Mouse (Mus musculus) embryonic facial prominence, embryonic 11.5 days (tissue): ENCODE measurements around the gene Plxnc1. TPM values are rescaled to one million over a fixed set of nuclear protein-coding genes. Genes with fewer than 3 reads are reported as not detected.

ENCODE experiments used
- ATAC-seq: fragments of 200-750 bp; cut with Nextera tagmentation; replicated peaks from 2 replicates; pipeline ENCODE4 v1.8.0; 2017; ENCODE audit warnings: low read depth; ENCODE audit not compliant: insufficient number of reproducible peaks, low FRiP score, low TSS enrichment
- DNase-seq: peaks from one replicate; pipeline ENCODE4 v3.0.0-alpha.2; 2015; ENCODE audit warnings: low spot score
- H3K27ac ChIP-seq: fragments of 300-500 bp; sonication (generic); replicated peaks from 2 replicates; pipeline ENCODE4 v1.5.1; 2014; ENCODE audit warnings: mild to moderate bottlenecking, low read depth, low read length, control low read depth
- H3K27me3 ChIP-seq: fragments of 300-500 bp; sonication (generic); 2 replicates; pipeline ENCODE4 v1.6.1; 2014; ENCODE audit warnings: mild to moderate bottlenecking, low read length, moderate library complexity, mixed read lengths; ENCODE audit not compliant: control insufficient read depth, insufficient read depth
- H3K36me3 ChIP-seq: fragments of 300-500 bp; sonication (generic); replicated peaks from 2 replicates; pipeline ENCODE4 v1.6.1; 2014; ENCODE audit warnings: low read depth, mild to moderate bottlenecking, low read length, moderate library complexity, mixed read lengths; ENCODE audit not compliant: control insufficient read depth, insufficient read depth
- H3K4me1 ChIP-seq: fragments of 300-500 bp; sonication (generic); 2 replicates; pipeline ENCODE4 v1.6.1; 2014; ENCODE audit warnings: low read length, mixed read lengths; ENCODE audit not compliant: control insufficient read depth, insufficient read depth
- H3K4me2 ChIP-seq: fragments of 300-500 bp; sonication (generic); 2 replicates; pipeline ENCODE4 v1.6.1; 2014; ENCODE audit warnings: low read depth, mild to moderate bottlenecking, control low read depth, low read length, moderate library complexity
- H3K4me3 ChIP-seq: fragments of 300-500 bp; sonication (generic); 2 replicates; pipeline ENCODE4 v1.5.1; 2014; ENCODE audit warnings: low read depth, low read length, control low read depth
- H3K9ac ChIP-seq: fragments of 300-500 bp; sonication (generic); replicated peaks from 2 replicates; pipeline ENCODE4 v1.6.1; 2014; ENCODE audit warnings: mild to moderate bottlenecking, control low read depth, low read length
- H3K9me3 ChIP-seq: fragments of 300-500 bp; sonication (generic); replicated peaks from 2 replicates; pipeline ENCODE4 v1.6.1; 2016; ENCODE audit warnings: mild to moderate bottlenecking, low read length, inconsistent platforms, mixed read lengths; ENCODE audit not compliant: control insufficient read depth
- WGBS: fragments of 180-500 bp; shearing (Covaris S2); extraction: QIAGEN DNeasy Blood & Tissue Kit; methylation state at CpG from one replicate; pipeline ENCODE4 v1.1.7; 2014; 5-methylcytosine and 5-hydroxymethylcytosine counted together
- polyA plus RNA-seq: library from polyadenylated mRNA; unstranded; fragments of >200 nt; fragmentation: Nextera tagmentation; extraction: Ambion mirVana; gene quantifications from 2 replicates; pipeline ENCODE4 v1.2.1, GENCODE M21; 2014

Plxnc1 gene
- polyA plus RNA-seq, 1 experiment from 2014 or later = 2.8 TPM

- WGBS = 88% methylated on average over 9 of the region's 9 CpGs
- H3K9me3 ChIP-seq = no peaks in the 10 kb centered on the region
- H3K36me3 ChIP-seq = no peaks in the 10 kb centered on the region
- no peak overlapping the region for H3K27ac ChIP-seq
- DNase-seq = no peak
- no peak overlapping the region for H3K4me3 ChIP-seq
- H3K9ac ChIP-seq = no peak overlapping the region
- H3K27me3 ChIP-seq = no peaks in the 10 kb centered on the region
- ATAC-seq = no peak
- no peaks in the 10 kb centered on the region for H3K4me1 ChIP-seq
- no peak overlapping the region for H3K4me2 ChIP-seq
Measured at GRCm38 (mm10) chr10:94835874-94836273, 108.8 kb downstream of the Plxnc1 start.

GRCm38 (mm10) chr10:94829407-94829806, 115.2 kb downstream of the Plxnc1 start:
- 86% methylated on average over 6 of the region's 6 CpGs for WGBS
- no peak for DNase-seq
- no peak overlapping the region for H3K9ac ChIP-seq
- no peaks in the 10 kb centered on the region for H3K27me3 ChIP-seq
- no peaks in the 10 kb centered on the region for H3K4me1 ChIP-seq
- H3K36me3 ChIP-seq = no peaks in the 10 kb centered on the region
- H3K27ac ChIP-seq = no peak overlapping the region
- ATAC-seq = no peak
- H3K4me2 ChIP-seq = no peak overlapping the region
- no peaks in the 10 kb centered on the region for H3K9me3 ChIP-seq
- no peak overlapping the region for H3K4me3 ChIP-seq

- Histone ChIP-seq H3K4me3 (no peak overlapping the region), H3K27ac (no peak overlapping the region), H3K27me3 (no peaks in the 10 kb centered on the region), H3K4me1 (no peaks in the 10 kb centered on the region), H3K4me2 (no peak overlapping the region), H3K36me3 (no peaks in the 10 kb centered on the region), H3K9me3 (no peaks in the 10 kb centered on the region), H3K9ac (no peak overlapping the region)
- WGBS = 91% methylated on average over 7 of the region's 7 CpGs
- no peak for DNase-seq
- no peak for ATAC-seq
Measured at GRCm38 (mm10) chr10:94828734-94829230, 115.9 kb downstream of the Plxnc1 start.

GRCm38 (mm10) chr10:94827890-94828733, 116.5 kb downstream of the Plxnc1 start:
- Histone ChIP-seq H3K27me3 (no peaks in the 10 kb centered on the region), H3K4me2 (no peak overlapping the region), H3K9me3 (no peaks in the 10 kb centered on the region), H3K4me1 (no peaks in the 10 kb centered on the region), H3K9ac (no peak overlapping the region), H3K36me3 (no peaks in the 10 kb centered on the region), H3K4me3 (no peak overlapping the region), H3K27ac (no peak overlapping the region)
- ATAC-seq = no peak; the same call in 1 of the 2 replicates
- WGBS = 74% methylated on average over 14 of the region's 14 CpGs
- DNase-seq = no peak

GRCm38 (mm10) chr10:94827325-94827724, 117.3 kb downstream of the Plxnc1 start:
- Histone ChIP-seq H3K4me2 (no peak overlapping the region), H3K4me1 (no peaks in the 10 kb centered on the region), H3K27ac (no peak overlapping the region), H3K4me3 (no peak overlapping the region), H3K9ac (no peak overlapping the region), H3K9me3 (no peaks in the 10 kb centered on the region), H3K27me3 (no peaks in the 10 kb centered on the region), H3K36me3 (no peaks in the 10 kb centered on the region)
- no peak for DNase-seq
- 86% methylated on average over 10 of the region's 10 CpGs for WGBS
- no peak for ATAC-seq

- no peak overlapping the region for H3K4me3 ChIP-seq
- no peak overlapping the region for H3K9ac ChIP-seq
- H3K36me3 ChIP-seq = no peaks in the 10 kb centered on the region
- H3K9me3 ChIP-seq = no peaks in the 10 kb centered on the region
- H3K4me1 ChIP-seq = no peaks in the 10 kb centered on the region
- no peak overlapping the region for H3K4me2 ChIP-seq
- WGBS = 74% methylated on average over 12 of the region's 12 CpGs
- ATAC-seq = no peak
- H3K27ac ChIP-seq = no peak overlapping the region
- H3K27me3 ChIP-seq = no peaks in the 10 kb centered on the region
- no peak for DNase-seq
Measured at GRCm38 (mm10) chr10:94826436-94826835, 118.2 kb downstream of the Plxnc1 start.

- 95% methylated on average over 2 of the region's 2 CpGs for WGBS
Measured at GRCm38 (mm10) chr10:94825951-94826350, 118.7 kb downstream of the Plxnc1 start.

More at GRCm38 (mm10) chr10:94825951-94826350, 118.7 kb downstream of the Plxnc1 start:
- no peak; the same call in 1 of the 2 replicates for ATAC-seq
- H3K4me2 ChIP-seq = no peak overlapping the region
- H3K9me3 ChIP-seq = no peaks in the 10 kb centered on the region
- no peak for DNase-seq
- H3K27ac ChIP-seq = no peak overlapping the region
- H3K4me1 ChIP-seq = no peaks in the 10 kb centered on the region
- H3K9ac ChIP-seq = no peak overlapping the region
- no peaks in the 10 kb centered on the region for H3K27me3 ChIP-seq
- H3K4me3 ChIP-seq = no peak overlapping the region
- no peaks in the 10 kb centered on the region for H3K36me3 ChIP-seq
